Mouse (Mus musculus) kidney, adult 2 months (tissue): Measurements from ENCODE around the gene Evi2a. TPM values are rescaled to one million over a fixed set of nuclear protein-coding genes. Genes with fewer than 3 reads are reported as not detected.

Experiments
- DNase-seq: peaks from one replicate; pipeline ENCODE4 v3.0.0; 2021
- H3K27ac ChIP-seq: fragments of 200-500 bp; 2 replicates; pipeline ENCODE4 v1.5.1; 2012; ENCODE audit warnings: low read depth, low read length, control low read depth, inconsistent platforms; ENCODE audit not compliant: insufficient read depth
- H3K27me3 ChIP-seq: fragments of 200-500 bp; replicated peaks from 2 replicates; pipeline ENCODE4 v1.6.1; 2012; ENCODE audit warnings: mild to moderate bottlenecking, moderate library complexity, low read length, inconsistent platforms; ENCODE audit not compliant: control insufficient read depth, insufficient read depth
- H3K36me3 ChIP-seq: fragments of 200-500 bp; 2 replicates; pipeline ENCODE4 v1.6.1; 2012; ENCODE audit warnings: mild to moderate bottlenecking, moderate library complexity, low read length, inconsistent platforms; ENCODE audit not compliant: control insufficient read depth, insufficient read depth
- H3K4me1 ChIP-seq: fragments of 200-500 bp; 2 replicates; pipeline ENCODE4 v1.6.1; 2011; ENCODE audit warnings: low read length; ENCODE audit not compliant: control insufficient read depth, insufficient read depth
- H3K4me3 ChIP-seq: fragments of 200-500 bp; 2 replicates; pipeline ENCODE4 v1.5.1; 2011; ENCODE audit warnings: mild to moderate bottlenecking, low read depth, low read length, control low read depth; ENCODE audit not compliant: insufficient read depth
- CTCF ChIP-seq: fragments of 200-500 bp; conservative IDR thresholded peaks from 2 replicates; pipeline ENCODE4 v1.5.1; 2011; ENCODE audit warnings: low read depth, mild to moderate bottlenecking, control low read depth, low read length, moderate library complexity, mixed read lengths; ENCODE audit not compliant: insufficient read depth, insufficient read length
- POLR2A ChIP-seq: fragments of 200-500 bp; IDR thresholded peaks from one replicate; pipeline ENCODE4 v1.6.1; 2011; ENCODE audit warnings: low read depth, low read length, control low read depth
- WGBS: fragments of 180-500 bp; shearing (Covaris S2); methylation state at CpG from one replicate; pipeline ENCODE4 v1.1.7; 2018; 5-methylcytosine and 5-hydroxymethylcytosine counted together
- polyA plus RNA-seq: library from polyadenylated mRNA; depleted of rRNA; stranded (reverse); fragments of >200 nt; gene quantifications from 2 replicates; pipeline ENCODE4 v1.2.3, GENCODE M21; 2012; rRNA removed

Evi2a gene
- polyA plus RNA-seq, 1 experiment = 5.3 TPM

- Histone ChIP-seq H3K4me3 (no peak overlapping the region), H3K36me3 (no peaks in the 10 kb centered on the region; the same call in 1 of the 2 replicates), H3K27me3 (no peaks in the 10 kb centered on the region), H3K4me1 (no peaks in the 10 kb centered on the region), H3K27ac (no peak overlapping the region)
- TF ChIP-seq CTCF = no peak
- TF ChIP-seq POLR2A = no peak
- WGBS = 84% methylated on average over 7 of the region's 7 CpGs
- DNase-seq = peak; percentile 3
These were observed 46.4 kb downstream of the Evi2a start for GRCm38 (mm10) chr11:79483876-79484528.

GRCm38 (mm10) chr11:79483392-79483791 is 47.0 kb downstream of the Evi2a start:
- no peak overlapping the region for H3K4me3 ChIP-seq
- no peaks in the 10 kb centered on the region for H3K27me3 ChIP-seq
- no peaks in the 10 kb centered on the region for H3K4me1 ChIP-seq
- peaks cover 2% of the 10 kb centered on the region; the same call in 1 of the 2 replicates for H3K36me3 ChIP-seq
- TF ChIP-seq POLR2A = no peak
- TF ChIP-seq CTCF = no peak
- DNase-seq = no peak
- 96% methylated on average over 6 of the region's 6 CpGs for WGBS
- no peak overlapping the region for H3K27ac ChIP-seq

Other genes with a start within 250 kb of the Evi2a start
- not detected in 2 replicates for gene Gm9964, start 233.7 kb downstream of the Evi2a start, polyA plus RNA-seq
- gene Nf1, start 190.9 kb downstream of the Evi2a start, polyA plus RNA-seq = 10.2 TPM in 2 replicates
- 0.04 and 0.16 TPM in 2 replicates for gene Omg, start 26.5 kb downstream of the Evi2a start, polyA plus RNA-seq
- 2.5 and 5.6 TPM in 2 replicates for gene Evi2b, start 6.8 kb downstream of the Evi2a start, polyA plus RNA-seq
- 0.16 and 0.30 TPM in 2 replicates for gene Evi2, start within 50 bp of the Evi2a start, polyA plus RNA-seq
- gene Rab11fip4, start 60.6 kb upstream of the Evi2a start, polyA plus RNA-seq = 40.8 and 48.0 TPM in 2 replicates